Mouse (Mus musculus) liver (tissue): ENCODE data around the gene Mrpl20.
"Not testable (repeated sequence)": the region's sequence is repeated elsewhere in the genome, so short reads cannot be mapped to it uniquely, and the experiment has no call there.

ENCODE experiments used
- DNase-seq: peaks from one replicate; pipeline ENCODE4 v3.0.0-alpha.2; 2020; ENCODE audit warnings: mixed read lengths

The Mrpl20 gene

GRCm38 (mm10) chr4:155784081-155784701 is 18.5 kb upstream of the Mrpl20 start:
- peak; percentile 66 for DNase-seq

- DNase-seq = no peak
Measured at GRCm38 (mm10) chr4:155785246-155785645, 17.4 kb upstream of the Mrpl20 start.

- DNase-seq = no peak
Measured at GRCm38 (mm10) chr4:155785819-155786218, 16.9 kb upstream of the Mrpl20 start, which contains the start of gene Tmem88b. Gene Tmem88b (minus strand): TSS chr4:155785874.

- no peak for DNase-seq
Measured at GRCm38 (mm10) chr4:155788300-155788699, 14.4 kb upstream of the Mrpl20 start.

GRCm38 (mm10) chr4:155788833-155789232 is 13.8 kb upstream of the Mrpl20 start:
- DNase-seq = not testable (repeated sequence)

- DNase-seq = no peak
Measured at GRCm38 (mm10) chr4:155790021-155790489, 12.6 kb upstream of the Mrpl20 start, which contains the start of gene Ankrd65. Gene Ankrd65 (plus strand): TSS chr4:155790439.

- no peak for DNase-seq
Measured at GRCm38 (mm10) chr4:155790650-155791161, 12.0 kb upstream of the Mrpl20 start.

GRCm38 (mm10) chr4:155791240-155791933 is 11.3 kb upstream of the Mrpl20 start:
- no peak for DNase-seq

GRCm38 (mm10) chr4:155793730-155794129 is 8.9 kb upstream of the Mrpl20 start:
- DNase-seq = no peak

GRCm38 (mm10) chr4:155802075-155802474 is 603 bp upstream of the Mrpl20 start:
- DNase-seq = no peak

GRCm38 (mm10) chr4:155803340-155804041 is 813 bp downstream of the Mrpl20 start:
- peak; percentile 95 for DNase-seq

- no peak for DNase-seq
Measured at GRCm38 (mm10) chr4:155807841-155808240, 5.2 kb downstream of the Mrpl20 start.

GRCm38 (mm10) chr4:155811929-155812664 is 9.4 kb downstream of the Mrpl20 start, which contains the start of gene Ccnl2:
Gene Ccnl2 (plus strand): TSS chr4:155812489.
- peak; percentile 99 for DNase-seq

- peak; percentile 28 for DNase-seq
Measured at GRCm38 (mm10) chr4:155812665-155813181, 10.0 kb downstream of the Mrpl20 start.

- no peak for DNase-seq
Measured at GRCm38 (mm10) chr4:155817533-155817932, 14.9 kb downstream of the Mrpl20 start.

GRCm38 (mm10) chr4:155821025-155821424 is 18.3 kb downstream of the Mrpl20 start:
- DNase-seq = peak; percentile 25

GRCm38 (mm10) chr4:155823443-155823842 is 20.8 kb downstream of the Mrpl20 start:
- DNase-seq = no peak

GRCm38 (mm10) chr4:155829866-155830265 is 27.2 kb downstream of the Mrpl20 start:
- DNase-seq = no peak

GRCm38 (mm10) chr4:155830596-155830995 is 27.9 kb downstream of the Mrpl20 start:
- DNase-seq = no peak

GRCm38 (mm10) chr4:155831205-155831766 is 28.6 kb downstream of the Mrpl20 start, which contains the start of gene Aurkaip1:
Gene Aurkaip1 (plus strand): TSS chr4:155831272.
- peak; percentile 97 for DNase-seq

- peak; percentile 44 for DNase-seq
Measured at GRCm38 (mm10) chr4:155831831-155832230, 29.2 kb downstream of the Mrpl20 start.

GRCm38 (mm10) chr4:155832321-155832720 is 29.6 kb downstream of the Mrpl20 start:
- no peak for DNase-seq
